Mouse (Mus musculus): ENCODE data around the gene Foxi1. TPM values are rescaled to one million over a fixed set of nuclear protein-coding genes. Genes with fewer than 3 reads are reported as not detected.
A peak's percentile ranks its signal among the peaks of the same experiment; 100 is the strongest.
"Not testable (repeated sequence)": the region's sequence is repeated elsewhere in the genome, so short reads cannot be mapped to it uniquely, and the experiment has no call there.

Gene Foxi1
- polyA plus RNA-seq, 1 experiment = not detected

DNA sequence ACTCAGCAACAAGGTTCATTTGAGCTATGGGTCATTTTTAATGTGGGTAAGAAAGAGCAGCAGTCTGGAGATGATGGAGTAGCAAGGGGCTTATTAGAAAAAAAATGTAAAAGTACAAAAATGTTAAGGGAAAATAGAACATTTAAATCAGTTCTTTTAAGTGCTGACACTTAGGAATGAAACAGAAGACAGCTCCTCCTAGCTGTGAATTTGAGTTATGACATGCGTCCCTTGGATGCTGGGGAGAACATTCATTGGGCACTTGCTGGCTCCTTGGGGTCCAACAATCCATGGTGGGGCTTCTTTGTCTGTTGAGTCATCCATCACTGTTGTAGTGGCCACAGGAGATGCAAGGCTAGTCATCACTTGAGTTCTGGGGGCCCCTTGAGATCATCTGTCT, 19.3 kb upstream of the Foxi1 start:
- H3K4me1 ChIP-seq (ENCODE audit: control insufficient read depth, insufficient read depth, low read length) = peaks cover 9% of the 10 kb centered on the region
- TF ChIP-seq CTCF (IDR thresholded peaks at IDR 0.05; ENCODE audit: control insufficient read depth, insufficient read depth, insufficient replicate concordance, low read depth, low read length) (no peak), POLR2A (IDR thresholded peaks at IDR 0.05; ENCODE audit: control insufficient read depth, low read depth, low read length) (no peak)

DNA sequence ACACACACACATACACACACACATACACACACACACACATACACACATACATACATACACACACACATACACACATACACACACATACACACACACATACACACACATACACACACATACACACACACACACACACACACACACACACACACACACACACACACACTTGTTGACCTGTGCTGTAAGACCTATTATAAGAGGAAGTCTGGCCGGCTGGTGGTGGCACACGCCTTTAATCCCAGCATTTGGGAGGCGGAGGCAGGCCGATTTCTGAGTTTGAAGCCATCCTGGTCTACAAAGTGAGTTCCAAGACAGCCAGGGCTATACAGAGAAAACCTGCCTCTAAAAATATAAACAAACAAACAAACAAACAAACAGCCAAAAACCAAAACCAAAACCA, 12.7 kb upstream of the Foxi1 start:
- not testable (repeated sequence) for H3K27ac ChIP-seq (ENCODE audit: control insufficient read depth, insufficient read depth, low read depth, low read length); H3K4me1 ChIP-seq (ENCODE audit: control insufficient read depth, insufficient read depth, low read length); H3K36me3 ChIP-seq (ENCODE audit: control insufficient read depth, insufficient read depth, low read length); H3K4me3 ChIP-seq (ENCODE audit: control insufficient read depth, low read depth, low read length); H3K27me3 ChIP-seq (ENCODE audit: control insufficient read depth, insufficient read depth, low read length)

More for the DNA sequence above, 19.3 kb upstream of the Foxi1 start:
- Histone ChIP-seq H3K36me3 (ENCODE audit: control insufficient read depth, insufficient read depth, low read length) (no peaks in the 10 kb centered on the region), H3K27me3 (ENCODE audit: control insufficient read depth, insufficient read depth, low read length) (no peaks in the 10 kb centered on the region), H3K4me3 (ENCODE audit: control insufficient read depth, low read depth, low read length) (no peak overlapping the region), H3K27ac (ENCODE audit: control insufficient read depth, insufficient read depth, low read depth, low read length) (no peak overlapping the region)

DNA sequence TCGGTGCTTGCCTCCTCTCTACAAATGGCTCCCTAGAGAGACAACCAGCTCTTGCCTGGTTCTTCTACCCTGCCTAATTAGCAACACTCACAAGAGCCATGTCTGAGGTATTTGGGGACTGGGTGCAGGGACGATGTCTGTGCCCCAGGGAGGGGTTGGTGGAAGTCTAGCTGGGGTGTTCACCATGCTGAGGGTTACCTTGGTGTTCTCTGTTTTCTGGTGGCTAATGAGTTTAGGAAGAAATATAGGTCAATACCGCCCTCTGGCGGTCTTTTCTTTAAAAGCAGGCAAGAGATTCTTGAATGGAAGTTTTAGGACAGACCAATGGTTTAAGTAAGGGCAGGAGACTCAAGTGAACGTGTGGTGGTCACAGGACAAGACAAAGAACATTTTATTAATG, 5.0 kb upstream of the Foxi1 start:
- TF ChIP-seq CTCF (IDR thresholded peaks at IDR 0.05; ENCODE audit: control insufficient read depth, insufficient read depth, insufficient replicate concordance, low read depth, low read length) = no peak
- no peak for TF ChIP-seq POLR2A (IDR thresholded peaks at IDR 0.05; ENCODE audit: control insufficient read depth, low read depth, low read length)

DNA sequence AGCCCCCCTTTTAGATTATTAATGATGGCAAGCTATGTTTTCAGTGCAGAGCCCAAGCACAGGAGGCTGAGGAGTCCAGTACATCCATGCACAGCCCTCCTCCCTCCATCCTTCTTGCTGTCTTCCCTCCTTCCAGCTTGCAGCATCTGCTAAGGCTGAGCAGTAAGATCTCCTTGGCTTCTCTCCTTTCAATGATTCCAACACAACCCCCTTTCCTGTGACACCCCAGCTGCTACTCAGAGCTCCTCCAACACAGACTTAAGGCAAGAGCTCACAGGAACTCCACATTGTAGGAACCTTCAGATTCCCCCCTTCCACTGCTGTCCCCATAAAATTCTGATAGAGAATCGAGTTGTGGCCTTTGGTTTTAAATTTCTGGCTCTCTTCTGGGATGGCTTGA, 5.1 kb downstream of the Foxi1 start:
- no peak overlapping the region for H3K27ac ChIP-seq (ENCODE audit: control insufficient read depth, insufficient read depth, low read depth, low read length)
- TF ChIP-seq CTCF (IDR thresholded peaks at IDR 0.05; ENCODE audit: control insufficient read depth, insufficient read depth, insufficient replicate concordance, low read depth, low read length) (no peak), POLR2A (IDR thresholded peaks at IDR 0.05; ENCODE audit: control insufficient read depth, low read depth, low read length) (no peak)
- H3K4me1 ChIP-seq (ENCODE audit: control insufficient read depth, insufficient read depth, low read length) = no peaks in the 10 kb centered on the region; the same call in 1 of the 2 replicates
- no peaks in the 10 kb centered on the region for H3K27me3 ChIP-seq (ENCODE audit: control insufficient read depth, insufficient read depth, low read length)
- H3K36me3 ChIP-seq (ENCODE audit: control insufficient read depth, insufficient read depth, low read length) = no peaks in the 10 kb centered on the region
- H3K4me3 ChIP-seq (ENCODE audit: control insufficient read depth, low read depth, low read length) = no peak overlapping the region

More for the DNA sequence above, 5.0 kb upstream of the Foxi1 start:
- Histone ChIP-seq H3K4me3 (ENCODE audit: control insufficient read depth, low read depth, low read length) (no peak overlapping the region), H3K36me3 (ENCODE audit: control insufficient read depth, insufficient read depth, low read length) (no peaks in the 10 kb centered on the region), H3K27me3 (ENCODE audit: control insufficient read depth, insufficient read depth, low read length) (no peaks in the 10 kb centered on the region), H3K27ac (ENCODE audit: control insufficient read depth, insufficient read depth, low read depth, low read length) (no peak overlapping the region), H3K4me1 (ENCODE audit: control insufficient read depth, insufficient read depth, low read length) (no peaks in the 10 kb centered on the region)

DNA sequence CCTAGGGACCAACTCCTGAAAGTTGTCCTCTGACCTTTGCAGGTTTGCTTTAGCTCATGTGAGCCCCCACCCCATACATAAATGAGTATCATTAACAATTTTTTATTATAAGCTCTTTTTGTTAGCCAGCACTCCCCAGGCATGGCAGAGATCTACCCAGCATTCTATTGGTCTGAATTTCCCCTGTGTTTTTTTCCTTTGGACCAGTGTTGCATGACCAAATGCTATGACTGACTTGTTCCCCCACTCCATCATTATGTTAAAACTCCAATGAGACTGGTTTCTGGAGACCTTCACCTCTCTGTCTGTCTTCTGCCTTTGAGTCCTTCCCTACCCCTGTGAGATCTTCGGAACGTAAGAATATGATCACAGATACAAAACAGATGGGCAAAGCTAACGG, 12.7 kb downstream of the Foxi1 start:
- H3K27me3 ChIP-seq (ENCODE audit: control insufficient read depth, insufficient read depth, low read length) = no peaks in the 10 kb centered on the region
- H3K4me3 ChIP-seq (ENCODE audit: control insufficient read depth, low read depth, low read length) = no peak overlapping the region
- no peaks in the 10 kb centered on the region for H3K36me3 ChIP-seq (ENCODE audit: control insufficient read depth, insufficient read depth, low read length)
- no peak overlapping the region for H3K27ac ChIP-seq (ENCODE audit: control insufficient read depth, insufficient read depth, low read depth, low read length)
- no peaks in the 10 kb centered on the region for H3K4me1 ChIP-seq (ENCODE audit: control insufficient read depth, insufficient read depth, low read length)
- no peak for TF ChIP-seq POLR2A (IDR thresholded peaks at IDR 0.05; ENCODE audit: control insufficient read depth, low read depth, low read length)
- TF ChIP-seq CTCF (IDR thresholded peaks at IDR 0.05; ENCODE audit: control insufficient read depth, insufficient read depth, insufficient replicate concordance, low read depth, low read length) = no peak

DNA sequence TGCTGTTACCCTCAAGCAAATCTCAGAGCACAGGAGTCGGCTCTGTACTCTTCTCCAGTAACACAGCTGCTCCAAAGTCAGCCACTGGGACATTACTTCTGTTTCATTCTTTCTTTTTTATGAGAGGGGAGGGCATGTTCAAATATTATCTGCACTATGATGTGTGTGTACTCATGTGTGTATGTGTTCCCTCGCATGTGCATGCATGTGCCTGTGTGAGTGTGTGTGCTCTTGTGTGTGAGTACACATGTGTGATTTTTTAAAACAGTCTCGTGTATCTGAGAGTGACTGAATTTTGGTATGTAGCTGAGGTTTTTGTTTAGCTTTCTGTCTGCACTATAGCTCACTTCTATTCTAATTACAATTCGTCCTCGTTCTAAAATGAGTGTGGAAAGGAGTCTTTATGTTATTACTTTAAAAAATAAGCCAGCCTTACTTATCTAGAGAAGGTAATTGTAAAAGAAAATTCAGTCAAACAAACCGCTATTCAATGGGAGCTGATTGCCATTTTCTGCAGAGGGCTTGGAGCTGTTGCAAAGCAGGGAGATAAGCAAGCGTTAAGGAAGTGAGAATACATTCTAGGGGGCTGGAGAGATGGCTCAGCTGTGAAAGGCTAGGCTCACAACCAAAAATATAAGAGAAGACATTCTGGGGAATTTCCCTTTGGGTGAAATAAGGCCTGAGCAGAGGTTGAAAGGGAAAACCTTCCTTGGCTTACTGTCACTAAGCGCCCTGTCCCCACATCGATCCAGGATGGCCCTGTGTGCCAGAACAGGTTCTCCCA, 13.5 kb downstream of the Foxi1 start:
- no peaks in the 10 kb centered on the region for H3K36me3 ChIP-seq (ENCODE audit: control insufficient read depth, insufficient read depth, low read length)
- no peak overlapping the region for H3K27ac ChIP-seq (ENCODE audit: control insufficient read depth, insufficient read depth, low read depth, low read length)
- TF ChIP-seq CTCF (IDR thresholded peaks at IDR 0.05; ENCODE audit: control insufficient read depth, insufficient read depth, insufficient replicate concordance, low read depth, low read length) (no peak), POLR2A (IDR thresholded peaks at IDR 0.05; ENCODE audit: control insufficient read depth, low read depth, low read length) (no peak)
- no peaks in the 10 kb centered on the region for H3K27me3 ChIP-seq (ENCODE audit: control insufficient read depth, insufficient read depth, low read length)
- H3K4me3 ChIP-seq (ENCODE audit: control insufficient read depth, low read depth, low read length) = no peak overlapping the region
- no peaks in the 10 kb centered on the region for H3K4me1 ChIP-seq (ENCODE audit: control insufficient read depth, insufficient read depth, low read length)

DNA sequence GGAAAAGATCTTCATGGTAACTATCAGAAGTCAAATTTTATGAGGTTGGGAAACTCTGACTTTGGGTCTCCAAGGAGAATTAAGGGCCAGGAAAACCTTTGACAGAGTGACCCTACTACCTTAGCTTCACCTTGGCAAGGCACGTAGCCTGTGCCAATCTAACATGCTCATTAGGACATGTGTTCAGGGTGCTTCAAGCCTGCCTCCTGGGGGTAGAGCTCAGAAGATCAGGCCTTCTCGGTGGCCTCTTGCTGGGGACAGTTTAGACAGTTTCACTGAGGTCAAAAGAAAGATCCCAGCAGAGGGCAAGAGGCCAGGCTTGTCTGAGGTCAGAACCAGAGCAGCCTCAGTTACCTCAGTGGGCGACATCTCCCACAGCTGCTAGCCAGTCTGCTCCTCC, 14.2 kb downstream of the Foxi1 start:
- H3K36me3 ChIP-seq (ENCODE audit: control insufficient read depth, insufficient read depth, low read length) = no peaks in the 10 kb centered on the region
- H3K4me1 ChIP-seq (ENCODE audit: control insufficient read depth, insufficient read depth, low read length) = no peaks in the 10 kb centered on the region
- TF ChIP-seq CTCF (IDR thresholded peaks at IDR 0.05; ENCODE audit: control insufficient read depth, insufficient read depth, insufficient replicate concordance, low read depth, low read length) (0 out of 2 replicates have a peak, but pooled peaks have one; percentile 13), POLR2A (IDR thresholded peaks at IDR 0.05; ENCODE audit: control insufficient read depth, low read depth, low read length) (no peak)
- H3K27ac ChIP-seq (ENCODE audit: control insufficient read depth, insufficient read depth, low read depth, low read length) = no peak overlapping the region
- H3K4me3 ChIP-seq (ENCODE audit: control insufficient read depth, low read depth, low read length) = no peak overlapping the region
- no peaks in the 10 kb centered on the region for H3K27me3 ChIP-seq (ENCODE audit: control insufficient read depth, insufficient read depth, low read length)
